Mouse (Mus musculus) c-Kit-negative CD71-positive TER-119-positive erythroid progenitor cells, embryonic 14.5 days (primary cell): ENCODE measurements around the gene Fkbp8.

Experiments
- DNase-seq: peaks from one replicate; pipeline ENCODE4 v3.0.0-alpha.2; 2013; ENCODE audit warnings: low read depth, low spot score

Gene Fkbp8

GRCm38 (mm10) chr8:70527512-70528181 is at the start of gene Fkbp8, which contains the start of gene Kxd1:
Gene Fkbp8, plus strand, starts transcription at chr8:70527724.
Gene Kxd1, minus strand, starts transcription at chr8:70527956.
- peak; percentile 91 for DNase-seq

GRCm38 (mm10) chr8:70481908-70482307 is 45.6 kb upstream of the Fkbp8 start:
- DNase-seq = no peak

GRCm38 (mm10) chr8:70482943-70483342 is 44.6 kb upstream of the Fkbp8 start:
- no peak for DNase-seq

- no peak for DNase-seq
These were observed 41.3 kb upstream of the Fkbp8 start for GRCm38 (mm10) chr8:70486191-70486681.

- DNase-seq = no peak
These were observed 40.5 kb upstream of the Fkbp8 start, which contains the start of gene Tmem59l for GRCm38 (mm10) chr8:70486941-70487520. Gene Tmem59l, minus strand, starts transcription at chr8:70487358.

GRCm38 (mm10) chr8:70487993-70488796 is 39.3 kb upstream of the Fkbp8 start:
- no peak for DNase-seq

- DNase-seq = no peak
These were observed 38.5 kb upstream of the Fkbp8 start for GRCm38 (mm10) chr8:70488931-70489470.

- no peak for DNase-seq
These were observed 37.9 kb upstream of the Fkbp8 start for GRCm38 (mm10) chr8:70489576-70489975.

GRCm38 (mm10) chr8:70490061-70490879 is 37.3 kb upstream of the Fkbp8 start:
- DNase-seq = no peak

- DNase-seq = no peak
These were observed 36.5 kb upstream of the Fkbp8 start for GRCm38 (mm10) chr8:70490880-70491495.

- no peak for DNase-seq
These were observed 34.6 kb upstream of the Fkbp8 start, which contains the start of gene Crlf1 for GRCm38 (mm10) chr8:70492664-70493640. Gene Crlf1, plus strand, starts transcription at chr8:70493158.

GRCm38 (mm10) chr8:70493692-70494415 is 33.7 kb upstream of the Fkbp8 start:
- DNase-seq = no peak

GRCm38 (mm10) chr8:70494416-70494945 is 33.0 kb upstream of the Fkbp8 start:
- DNase-seq = no peak

- DNase-seq = no peak
These were observed 32.3 kb upstream of the Fkbp8 start for GRCm38 (mm10) chr8:70495001-70495770.

GRCm38 (mm10) chr8:70495771-70496062 is 31.8 kb upstream of the Fkbp8 start:
- no peak for DNase-seq

GRCm38 (mm10) chr8:70500386-70501301 is 26.9 kb upstream of the Fkbp8 start:
- DNase-seq = peak; percentile 61
